Mouse (Mus musculus) Patski (cell line): ENCODE measurements around the gene Tas2r119. TPM values are rescaled to one million over a fixed set of nuclear protein-coding genes. Genes with fewer than 3 reads are reported as not detected.
A peak's percentile ranks its signal among the peaks of the same experiment; 100 is the strongest.
"Not testable (repeated sequence)": the region's sequence is repeated elsewhere in the genome, so short reads cannot be mapped to it uniquely, and the experiment has no call there.

Experiments used
- ATAC-seq: fragments of 100-300 bp; one replicate; pipeline ENCODE4 v1.8.0; 2021
- CTCF ChIA-PET: fragments of 350-600 bp; sonication (Branson Sonifier 250); formaldehyde crosslinking; loops from one replicate; lab custom pipeline; 2022; ENCODE audit warnings: inconsistent platforms; lab: Charles Lee
- POLR2A ChIA-PET: fragments of 350-600 bp; sonication (Branson Sonifier 250); formaldehyde crosslinking; loops from one replicate; lab custom pipeline; 2022; ENCODE audit warnings: antibody characterized with exemption, inconsistent platforms; lab: Charles Lee
- DNase-seq: peaks from one replicate; pipeline ENCODE4 v3.0.0-alpha.2; 2011; ENCODE audit warnings: low read depth, low spot score
- H3K27me3 ChIP-seq: fragments of 371-371 bp; one replicate; pipeline ENCODE4 v1.5.1; 2021
- CTCF ChIP-seq: fragments of 100-300 bp; IDR thresholded peaks from one replicate; pipeline ENCODE4 v1.5.1; 2021
- in situ Hi-C: fragments of 300-500 bp; cut with MboI; formaldehyde crosslinking; loops from 3 replicates; pipeline ENCODE4 v1.11.1; 2018; ENCODE audit warnings: low pct_unique_long_range_greater_than_20kb, mixed read lengths
- polyA plus RNA-seq: library from polyadenylated mRNA; unstranded; gene quantifications from one replicate; pipeline ENCODE4 v1.2.3, GENCODE M21; 2021

The Tas2r119 gene
- polyA plus RNA-seq, 1 experiment from 2014 or later = not detected

DNA sequence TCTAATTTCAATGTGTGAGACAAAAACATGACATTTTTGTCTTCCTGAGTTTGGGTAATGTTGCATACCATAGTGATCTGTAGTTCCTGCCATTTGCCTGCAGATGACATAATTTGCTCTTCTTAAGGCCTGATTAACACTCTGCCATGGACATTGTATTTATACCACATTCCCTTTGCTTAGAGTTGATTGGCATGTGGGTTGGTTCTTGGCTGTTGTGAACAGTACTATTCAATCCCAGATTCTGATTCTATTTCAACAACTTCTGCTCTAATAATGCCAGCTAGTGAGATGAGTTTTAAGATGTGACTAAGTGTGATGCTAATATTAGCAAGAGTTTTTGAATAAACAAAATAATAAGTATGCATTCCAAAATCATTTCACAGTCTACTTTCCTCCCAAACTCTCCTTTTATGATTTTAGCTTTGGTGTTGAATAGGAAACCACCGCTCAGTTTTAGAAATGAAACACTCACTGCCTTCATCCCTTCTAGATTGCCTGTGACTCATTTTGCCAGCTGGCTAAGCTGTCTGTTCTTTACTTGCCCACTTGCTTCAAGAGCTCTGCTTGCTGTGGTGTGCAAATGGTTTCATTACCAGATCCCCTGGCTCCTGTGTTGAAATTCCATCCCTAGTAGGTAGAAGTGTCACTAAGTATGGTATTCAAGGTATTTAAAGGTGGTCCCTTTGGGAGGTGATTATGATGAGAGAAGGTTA, 3.1 kb downstream of the Tas2r119 start:
- no peak for DNase-seq
- no peak for ATAC-seq
- ChIA-PET POLR2A (no interaction called here), CTCF (no interaction called here)
- peak; percentile 8 for TF ChIP-seq CTCF
- in situ Hi-C loops = no loop called here
- H3K27me3 ChIP-seq = no peaks in the 10 kb centered on the region

DNA sequence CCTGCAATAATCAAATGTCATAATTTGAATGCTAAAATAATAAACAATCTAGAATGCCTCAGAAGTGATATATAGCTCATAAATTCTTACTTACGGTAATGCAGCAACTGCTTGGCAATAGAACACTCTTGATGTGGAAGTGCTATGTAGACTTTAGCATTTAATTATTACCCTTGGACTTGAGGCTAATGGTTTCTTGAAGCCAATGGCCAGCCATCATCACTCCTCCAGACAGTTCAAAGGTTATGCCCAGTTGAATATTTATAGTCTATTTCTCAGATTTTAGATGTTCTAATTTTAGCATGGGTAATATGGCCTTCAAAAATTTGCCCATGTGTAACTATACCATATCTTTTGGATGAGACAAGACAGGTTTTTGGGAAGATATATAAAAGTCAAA, 4.9 kb downstream of the Tas2r119 start:
- TF ChIP-seq CTCF = no peak
- CTCF ChIA-PET = interaction anchor here (1.6 kb wide), 1 partner anchor 14 kb away, joined by 6 read pairs; no protein-coding TSS in a partner anchor
- no peak for DNase-seq
- H3K27me3 ChIP-seq = no peaks in the 10 kb centered on the region
- POLR2A ChIA-PET = no interaction called here
- no peak for ATAC-seq
- in situ Hi-C loops = no loop called here

DNA sequence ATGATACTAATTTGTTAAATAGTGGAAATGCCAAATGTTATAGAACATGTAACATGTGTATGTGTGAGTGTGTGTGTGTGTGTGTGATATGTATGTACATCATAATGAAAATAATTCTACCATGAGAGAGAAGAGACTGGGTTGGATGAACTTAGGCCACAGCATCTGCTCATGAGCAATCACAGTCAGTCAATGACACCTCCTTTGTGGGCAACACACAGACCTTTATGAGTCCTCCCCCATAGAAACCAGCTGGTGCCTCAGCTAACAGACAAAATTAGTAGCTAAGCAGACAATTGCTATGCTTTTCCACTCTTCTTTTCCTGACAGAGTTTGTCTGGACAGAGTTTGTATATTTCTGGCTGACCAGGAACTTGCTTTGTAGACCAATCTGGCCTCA, 7.9 kb downstream of the Tas2r119 start:
- POLR2A ChIA-PET = no interaction called here
- DNase-seq = no peak
- in situ Hi-C loops = loop anchor here (5.0 kb wide), 1 partner anchor 52 kb away; no protein-coding TSS in a partner anchor

DNA sequence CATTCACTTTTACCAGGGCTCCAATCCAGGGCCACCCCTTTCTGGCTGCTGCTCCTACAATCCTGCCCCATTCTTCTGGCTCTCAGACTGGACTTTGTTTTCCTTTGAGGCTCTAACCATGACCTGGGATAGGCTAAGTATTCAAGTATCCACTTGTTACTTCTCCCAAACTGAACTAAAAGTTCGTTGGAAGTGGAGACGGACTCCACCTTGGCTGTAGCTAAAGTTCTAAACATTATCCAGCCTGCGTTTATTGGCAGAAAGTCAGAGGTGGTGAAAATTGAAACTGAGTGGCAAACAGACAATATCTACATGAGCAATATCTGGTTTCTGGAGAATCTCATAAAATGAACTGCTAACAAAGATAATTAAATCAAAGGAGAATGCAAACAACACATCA, 12.8 kb downstream of the Tas2r119 start:
- in situ Hi-C loops = loop anchor here (5.0 kb wide), 1 partner anchor 47 kb away; no protein-coding TSS in a partner anchor
- DNase-seq (no peak), ATAC-seq (no peak)
- TF ChIP-seq CTCF = no peak
- POLR2A ChIA-PET = no interaction called here
- H3K27me3 ChIP-seq = no peaks in the 10 kb centered on the region
- CTCF ChIA-PET = no interaction called here

More for the DNA sequence above, 7.9 kb downstream of the Tas2r119 start:
- CTCF ChIA-PET = no interaction called here
- no peaks in the 10 kb centered on the region for H3K27me3 ChIP-seq
- no peak for TF ChIP-seq CTCF
- ATAC-seq = no peak

DNA sequence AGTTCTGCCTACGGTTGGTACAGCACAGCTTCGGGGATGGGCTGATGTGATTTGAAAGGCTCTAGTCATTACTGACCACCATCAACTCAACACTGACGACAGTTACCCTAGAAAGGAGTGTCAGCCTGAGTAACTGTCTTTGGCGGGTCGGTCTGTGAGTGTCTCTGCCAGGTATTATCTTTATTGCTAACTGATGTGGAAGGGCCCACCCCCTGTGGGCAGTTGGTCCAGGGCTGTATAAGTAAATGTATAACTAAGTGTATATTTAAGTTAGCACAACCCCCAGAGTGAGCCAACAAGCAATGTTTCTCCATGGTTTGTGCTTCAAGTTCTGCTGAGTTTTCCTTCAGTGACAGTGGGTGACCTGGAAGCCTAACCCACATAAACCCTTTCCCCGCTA, 13.3 kb downstream of the Tas2r119 start:
- DNase-seq = no peak
- no peak for ATAC-seq
- in situ Hi-C loops = no loop called here
- TF ChIP-seq CTCF = no peak
- CTCF ChIA-PET = no interaction called here
- POLR2A ChIA-PET = no interaction called here
- H3K27me3 ChIP-seq = no peaks in the 10 kb centered on the region

DNA sequence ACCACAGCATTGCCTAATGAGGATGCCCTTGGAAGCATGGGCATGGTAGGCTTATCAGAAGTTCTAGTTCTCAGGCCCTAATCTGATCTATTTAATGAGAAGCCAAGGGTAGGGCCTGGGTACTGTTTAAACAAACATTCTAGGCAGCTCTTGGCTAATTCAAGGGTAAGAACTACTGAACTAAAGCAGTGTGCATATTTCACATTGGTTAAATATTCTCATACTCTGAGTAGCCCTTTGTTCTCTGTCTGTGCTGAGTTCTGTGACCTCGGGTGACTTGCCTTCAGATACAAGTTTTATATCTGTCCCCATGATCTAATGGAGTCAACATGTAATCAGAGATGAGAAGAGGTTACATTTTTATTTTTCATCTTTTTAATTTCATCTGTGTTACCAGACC, 15.9 kb downstream of the Tas2r119 start:
- in situ Hi-C loops = no loop called here
- H3K27me3 ChIP-seq = no peaks in the 10 kb centered on the region
- ATAC-seq (peak; percentile 76), DNase-seq (no peak)
- TF ChIP-seq CTCF = no peak
- ChIA-PET POLR2A (no interaction called here), CTCF (no interaction called here)

DNA sequence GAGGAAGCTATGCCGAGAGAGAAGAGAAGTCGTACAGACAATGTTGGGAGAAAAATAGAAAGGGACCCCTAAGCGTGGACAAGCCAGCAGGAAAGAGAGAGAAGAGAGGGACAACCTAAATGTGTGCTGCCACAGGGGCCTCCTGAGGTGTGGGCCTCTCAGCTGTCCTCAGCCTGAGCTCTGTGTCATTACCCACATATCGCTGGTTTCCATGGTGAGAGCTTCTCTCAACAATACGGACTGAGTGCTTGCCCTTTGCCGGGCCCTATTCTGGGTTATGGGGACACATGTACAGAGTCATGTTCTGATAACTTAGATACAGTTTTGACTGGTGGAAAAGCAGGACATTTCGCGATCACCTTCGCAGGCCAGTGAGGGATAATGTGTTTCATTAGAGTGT, 21.0 kb downstream of the Tas2r119 start:
- in situ Hi-C loops = no loop called here
- POLR2A ChIA-PET = no interaction called here
- CTCF ChIA-PET = no interaction called here

DNA sequence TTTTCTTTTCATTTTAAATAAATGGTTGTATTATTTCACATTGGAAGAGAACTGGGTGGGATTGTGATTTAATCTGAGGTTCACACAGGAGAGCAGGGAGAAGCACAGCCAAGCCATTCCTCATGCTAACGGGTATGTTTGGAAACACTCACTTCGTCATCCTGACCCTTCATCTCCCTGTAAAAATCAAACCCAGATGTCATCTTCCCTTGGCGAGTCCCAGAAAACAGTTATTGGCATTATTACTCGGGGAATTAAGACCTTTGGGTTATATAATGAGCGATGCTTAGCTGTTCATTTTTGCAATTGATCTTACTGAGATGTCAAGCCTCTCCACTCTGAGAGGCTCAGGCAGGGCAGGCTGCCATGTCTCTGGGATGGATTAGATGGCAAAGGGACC, 21.5 kb downstream of the Tas2r119 start:
- CTCF ChIA-PET = interaction anchor here (1.0 kb wide), 1 partner anchor 10 kb away, joined by 3 read pairs; no protein-coding TSS in a partner anchor
- POLR2A ChIA-PET = no interaction called here

More for the DNA sequence above, 21.0 kb downstream of the Tas2r119 start:
- ATAC-seq (no peak), DNase-seq (no peak)
- H3K27me3 ChIP-seq = no peaks in the 10 kb centered on the region
- TF ChIP-seq CTCF = no peak

DNA sequence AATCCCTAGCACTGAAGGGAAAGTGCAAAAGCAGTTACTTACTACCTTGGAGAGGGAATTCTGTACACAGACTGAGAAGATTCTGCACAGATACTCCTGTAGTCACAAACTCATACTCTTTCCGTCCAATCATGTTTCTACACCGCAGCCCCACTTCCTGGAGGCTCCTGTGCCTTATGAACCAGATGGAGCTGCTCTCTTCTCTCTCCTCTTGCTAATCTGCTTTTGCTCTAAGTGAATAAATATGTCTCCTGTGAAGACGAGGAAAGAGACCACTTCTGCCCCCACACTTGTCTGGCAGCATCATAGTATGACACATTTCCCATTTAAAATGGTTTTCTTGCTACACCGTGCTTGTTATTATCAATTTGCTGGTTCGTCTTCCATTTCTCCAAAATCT, 26.2 kb downstream of the Tas2r119 start:
- ChIA-PET CTCF (interaction anchor here (0.8 kb wide), 1 partner anchor 86 kb away, joined by 3 read pairs; no protein-coding TSS in a partner anchor), POLR2A (no interaction called here)
- no peak for TF ChIP-seq CTCF
- H3K27me3 ChIP-seq = no peaks in the 10 kb centered on the region
- ATAC-seq (no peak), DNase-seq (no peak)
- in situ Hi-C loops = no loop called here

More for the DNA sequence above, 21.5 kb downstream of the Tas2r119 start:
- in situ Hi-C loops = no loop called here
- no peak for ATAC-seq
- TF ChIP-seq CTCF = no peak
- H3K27me3 ChIP-seq = no peaks in the 10 kb centered on the region
- DNase-seq = no peak

DNA sequence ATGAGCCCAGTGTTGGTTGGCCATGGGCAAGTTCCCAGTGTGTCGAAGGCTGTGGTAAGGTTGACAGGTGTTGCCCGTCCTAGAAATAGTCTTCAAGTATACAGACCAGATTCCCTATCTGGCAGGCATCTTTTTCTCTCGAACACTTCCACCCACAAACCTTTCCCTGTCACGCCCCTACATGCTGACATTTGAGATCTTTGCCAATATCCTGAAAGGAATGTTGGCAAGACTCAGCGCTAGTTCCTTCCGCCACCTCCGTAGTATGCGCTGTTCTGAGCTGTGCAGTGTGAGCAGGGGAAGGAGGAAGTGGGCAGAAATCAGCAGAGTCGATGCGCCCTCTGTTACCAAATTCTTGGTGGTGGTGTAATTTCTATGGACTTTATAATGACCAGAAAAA, 27.8 kb downstream of the Tas2r119 start:
- H3K27me3 ChIP-seq = no peaks in the 10 kb centered on the region
- CTCF ChIA-PET = no interaction called here

DNA sequence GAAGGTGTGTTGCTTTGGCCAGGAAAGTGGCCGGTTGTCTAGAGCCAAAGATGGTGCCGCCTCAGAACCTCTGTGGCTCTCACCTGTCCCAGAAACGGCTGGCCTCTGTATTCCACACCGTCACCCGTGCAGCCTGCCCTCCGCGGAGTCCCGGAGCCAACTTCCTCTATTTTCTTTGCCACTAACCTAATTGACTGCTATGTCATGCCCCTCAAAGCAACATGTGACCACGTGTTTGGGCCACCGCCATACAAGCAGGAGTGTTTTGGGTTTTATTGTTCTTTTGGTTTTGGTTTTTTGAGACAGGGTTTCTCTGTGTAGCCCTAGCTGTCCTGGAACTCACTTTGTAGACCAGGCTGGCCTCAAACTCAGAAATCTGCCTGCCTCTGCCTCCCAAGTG, 37.6 kb downstream of the Tas2r119 start:
- H3K27me3 ChIP-seq, in situ Hi-C loops, DNase-seq, CTCF ChIA-PET, ATAC-seq: not testable (repeated sequence)
- POLR2A ChIA-PET = interaction anchor here (0.6 kb wide), 1 partner anchor 394 kb away, joined by 4 read pairs; no protein-coding TSS in a partner anchor

More for the DNA sequence above, 27.8 kb downstream of the Tas2r119 start:
- no peak for TF ChIP-seq CTCF
- POLR2A ChIA-PET = interaction anchor here (0.5 to 0.6 kb wide), 2 partner anchors 23 to 852 kb away, joined by 3 to 4 read pairs; no protein-coding TSS in a partner anchor
- no peak for ATAC-seq
- DNase-seq = no peak
- in situ Hi-C loops = no loop called here
